Mouse (Mus musculus): ENCODE measurements around the gene Zfr2. TPM values are rescaled to one million over a fixed set of nuclear protein-coding genes. Genes with fewer than 3 reads are reported as not detected.
A peak's percentile ranks its signal among the peaks of the same experiment; 100 is the strongest.

The Zfr2 gene
- polyA plus RNA-seq (2015; fragmentation: Nextera tagmentation; extraction: Ambion mirVana), result 3.1 and 4.6 TPM in 2 replicates

GRCm38 (mm10) chr10:81232580-81233225, at the start of gene Zfr2:
Gene Zfr2, plus strand, starts transcription at chr10:81233155.
- Histone ChIP-seq H3K4me2 (ENCODE audit: low read length) (peak within 1 kb of the TSS; percentile 69), H3K9me3 (replicated peaks; ENCODE audit: low read length) (no peaks in the 10 kb centered on the region), H3K27me3 (ENCODE audit: insufficient read depth, low read length) (peaks cover 15% of the 10 kb centered on the region), H3K9ac (ENCODE audit: low read depth, low read length) (peak within 1 kb of the TSS; percentile 75), H3K36me3 (ENCODE audit: insufficient read depth, low read length) (no peaks in the 10 kb centered on the region), H3K4me3 (replicated peaks; ENCODE audit: low read depth, low read length) (peak within 1 kb of the TSS; percentile 63), H3K4me1 (replicated peaks; ENCODE audit: insufficient read depth, low read length) (no peaks in the 10 kb centered on the region; the same call in 1 of the 2 replicates), H3K27ac (no peak within 1 kb of the TSS)
- 6% methylated on average over 29 of the region's 29 CpGs for WGBS
- DNase-seq (ENCODE audit: low spot score) (peak; percentile 90), ATAC-seq (replicated peaks; ENCODE audit: low FRiP score, low read depth) (peak; percentile 88)
- TF ChIP-seq CTCF (IDR thresholded peaks at IDR 0.05; ENCODE audit: low read depth), result 0 out of 2 replicates have a peak, but pooled peaks have one; percentile 2

- H3K36me3 ChIP-seq (ENCODE audit: insufficient read depth, low read length), result peaks cover 45% of the 10 kb centered on the region
- peaks cover 4% of the 10 kb centered on the region; the same call in 1 of the 2 replicates for H3K4me1 ChIP-seq (replicated peaks; ENCODE audit: insufficient read depth, low read length)
- WGBS, result 77% methylated on average over 5 of the region's 5 CpGs
These were observed 49.1 kb upstream of the Zfr2 start, which contains the start of gene 4930442H23Rik for GRCm38 (mm10) chr10:81183805-81184204. Gene 4930442H23Rik, minus strand, starts transcription at chr10:81183849.

GRCm38 (mm10) chr10:81184765-81185164, 48.2 kb upstream of the Zfr2 start:
- no peak for ATAC-seq (replicated peaks; ENCODE audit: low FRiP score, low read depth)
- peaks cover 4% of the 10 kb centered on the region; the same call in 1 of the 2 replicates for H3K4me1 ChIP-seq (replicated peaks; ENCODE audit: insufficient read depth, low read length)
- no peak overlapping the region for H3K9ac ChIP-seq (ENCODE audit: low read depth, low read length)
- WGBS, result 35% methylated on average over 4 of the region's 4 CpGs
- H3K4me3 ChIP-seq (replicated peaks; ENCODE audit: low read depth, low read length), result no peak overlapping the region
- peak overlapping the region; percentile 26; the same call in 1 of the 2 replicates for H3K27ac ChIP-seq
- peaks cover 36% of the 10 kb centered on the region for H3K36me3 ChIP-seq (ENCODE audit: insufficient read depth, low read length)
- H3K27me3 ChIP-seq (ENCODE audit: insufficient read depth, low read length), result no peaks in the 10 kb centered on the region
- peak; percentile 52 for DNase-seq (ENCODE audit: low spot score)
- no peak overlapping the region for H3K4me2 ChIP-seq (ENCODE audit: low read length)
- H3K9me3 ChIP-seq (replicated peaks; ENCODE audit: low read length), result no peaks in the 10 kb centered on the region
- TF ChIP-seq CTCF (IDR thresholded peaks at IDR 0.05; ENCODE audit: low read depth), result no peak

More at GRCm38 (mm10) chr10:81183805-81184204, 49.1 kb upstream of the Zfr2 start, which contains the start of gene 4930442H23Rik:
- H3K27me3 ChIP-seq (ENCODE audit: insufficient read depth, low read length), result no peaks in the 10 kb centered on the region
- H3K4me3 ChIP-seq (replicated peaks; ENCODE audit: low read depth, low read length), result peak within 1 kb of the TSS; percentile 56
- no peaks in the 10 kb centered on the region for H3K9me3 ChIP-seq (replicated peaks; ENCODE audit: low read length)
- no peak for ATAC-seq (replicated peaks; ENCODE audit: low FRiP score, low read depth)
- peak within 1 kb of the TSS; percentile 73 for H3K9ac ChIP-seq (ENCODE audit: low read depth, low read length)
- TF ChIP-seq CTCF (IDR thresholded peaks at IDR 0.05; ENCODE audit: low read depth), result no peak
- peak within 1 kb of the TSS; percentile 59 for H3K4me2 ChIP-seq (ENCODE audit: low read length)
- peak within 1 kb of the TSS; percentile 77 for H3K27ac ChIP-seq
- DNase-seq (ENCODE audit: low spot score), result no peak

GRCm38 (mm10) chr10:81187161-81187560, 45.8 kb upstream of the Zfr2 start:
- Histone ChIP-seq H3K9me3 (replicated peaks; ENCODE audit: low read length) (no peaks in the 10 kb centered on the region), H3K9ac (ENCODE audit: low read depth, low read length) (no peak overlapping the region), H3K27ac (no peak overlapping the region), H3K27me3 (ENCODE audit: insufficient read depth, low read length) (no peaks in the 10 kb centered on the region), H3K4me3 (replicated peaks; ENCODE audit: low read depth, low read length) (no peak overlapping the region), H3K4me1 (replicated peaks; ENCODE audit: insufficient read depth, low read length) (peaks cover 4% of the 10 kb centered on the region; the same call in 1 of the 2 replicates), H3K4me2 (ENCODE audit: low read length) (no peak overlapping the region), H3K36me3 (ENCODE audit: insufficient read depth, low read length) (peaks cover 17% of the 10 kb centered on the region)
- WGBS, result 90% methylated on average over 9 of the region's 9 CpGs
- DNase-seq (ENCODE audit: low spot score) (no peak), ATAC-seq (replicated peaks; ENCODE audit: low FRiP score, low read depth) (no peak)
- no peak for TF ChIP-seq CTCF (IDR thresholded peaks at IDR 0.05; ENCODE audit: low read depth)

DNA sequence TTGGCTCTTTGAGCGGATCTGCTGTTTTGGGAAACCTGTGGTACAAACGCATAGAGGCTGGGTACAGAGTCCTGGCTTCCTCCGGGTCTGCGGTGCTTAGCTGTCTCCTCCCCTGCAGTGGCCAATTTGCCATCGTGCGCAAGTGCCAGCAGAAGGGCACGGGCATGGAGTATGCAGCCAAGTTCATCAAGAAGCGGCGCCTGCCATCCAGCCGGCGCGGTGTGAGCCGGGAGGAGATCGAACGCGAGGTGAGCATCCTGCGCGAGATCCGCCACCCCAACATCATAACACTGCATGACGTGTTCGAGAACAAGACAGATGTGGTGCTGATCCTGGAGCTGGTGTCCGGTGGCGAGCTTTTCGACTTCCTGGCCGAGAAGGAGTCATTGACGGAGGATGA, 43.1 kb upstream of the Zfr2 start:
- no peak for DNase-seq (ENCODE audit: low spot score)

DNA sequence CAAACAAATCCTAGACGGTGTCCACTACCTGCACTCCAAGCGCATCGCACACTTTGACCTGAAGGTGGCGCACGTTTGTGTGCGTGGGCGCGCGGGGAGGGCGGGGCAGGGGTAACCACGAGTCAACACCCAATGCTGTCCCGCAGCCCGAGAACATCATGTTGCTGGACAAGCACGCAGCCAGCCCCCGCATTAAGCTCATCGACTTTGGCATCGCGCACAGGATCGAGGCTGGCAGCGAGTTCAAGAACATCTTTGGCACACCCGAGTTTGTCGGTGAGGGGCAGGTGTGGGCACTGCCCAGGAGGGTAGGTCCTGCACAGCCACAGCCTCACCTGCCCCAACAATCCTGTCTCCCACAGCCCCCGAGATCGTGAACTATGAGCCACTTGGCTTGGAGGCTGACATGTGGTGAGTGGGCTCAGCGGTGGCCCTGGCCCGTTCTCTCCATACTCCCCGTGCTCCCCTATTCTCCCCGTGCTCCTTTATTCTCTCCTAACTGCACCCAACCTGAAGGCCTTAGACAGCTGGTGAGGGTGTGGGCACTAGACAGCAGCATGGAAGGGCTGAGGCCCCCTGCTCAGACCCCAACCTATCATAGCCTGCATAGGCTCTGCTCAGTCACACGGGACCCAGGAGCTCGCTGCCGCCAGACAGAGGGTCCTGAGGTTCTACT, 42.6 kb upstream of the Zfr2 start:
- 0 out of 2 replicates have a peak, but pooled peaks cover 16% of the 10 kb centered on the region for H3K27me3 ChIP-seq (ENCODE audit: insufficient read depth, low read length)
- 76% methylated on average over 31 of the region's 31 CpGs for WGBS
- no peak for ATAC-seq (replicated peaks; ENCODE audit: low FRiP score, low read depth)
- H3K4me3 ChIP-seq (replicated peaks; ENCODE audit: low read depth, low read length), result no peak overlapping the region
- no peaks in the 10 kb centered on the region for H3K9me3 ChIP-seq (replicated peaks; ENCODE audit: low read length)
- peak; percentile 64 for TF ChIP-seq CTCF (IDR thresholded peaks at IDR 0.05; ENCODE audit: low read depth)
- peaks cover 8% of the 10 kb centered on the region; the same call in 1 of the 2 replicates for H3K4me1 ChIP-seq (replicated peaks; ENCODE audit: insufficient read depth, low read length)
- no peak for DNase-seq (ENCODE audit: low spot score)
- no peak overlapping the region for H3K9ac ChIP-seq (ENCODE audit: low read depth, low read length)
- 0 out of 2 replicates have a peak, but pooled peaks cover 14% of the 10 kb centered on the region for H3K36me3 ChIP-seq (ENCODE audit: insufficient read depth, low read length)
- H3K27ac ChIP-seq, result no peak overlapping the region
- no peak overlapping the region for H3K4me2 ChIP-seq (ENCODE audit: low read length)

More for the DNA sequence above, 43.1 kb upstream of the Zfr2 start:
- Histone ChIP-seq H3K4me2 (ENCODE audit: low read length) (no peak overlapping the region), H3K4me1 (replicated peaks; ENCODE audit: insufficient read depth, low read length) (peaks cover 10% of the 10 kb centered on the region; the same call in 1 of the 2 replicates), H3K9ac (ENCODE audit: low read depth, low read length) (no peak overlapping the region), H3K9me3 (replicated peaks; ENCODE audit: low read length) (no peaks in the 10 kb centered on the region), H3K27ac (no peak overlapping the region), H3K27me3 (ENCODE audit: insufficient read depth, low read length) (0 out of 2 replicates have a peak, but pooled peaks cover 11% of the 10 kb centered on the region), H3K4me3 (replicated peaks; ENCODE audit: low read depth, low read length) (no peak overlapping the region), H3K36me3 (ENCODE audit: insufficient read depth, low read length) (peaks cover 14% of the 10 kb centered on the region; the same call in 1 of the 2 replicates)
- TF ChIP-seq CTCF (IDR thresholded peaks at IDR 0.05; ENCODE audit: low read depth), result no peak
- WGBS, result 86% methylated on average over 26 of the region's 26 CpGs
- no peak for ATAC-seq (replicated peaks; ENCODE audit: low FRiP score, low read depth)
